Mouse (Mus musculus) myocyte (in vitro differentiated cells): ENCODE data around the gene Pim1.
A peak's percentile ranks its signal among the peaks of the same experiment; 100 is the strongest.

Experiments used
- CEBPB ChIP-seq: IDR thresholded peaks from 2 replicates; pipeline ENCODE4 v1.6.1; 2011; ENCODE audit warnings: mild to moderate bottlenecking, moderate library complexity; ENCODE audit not compliant: poor library complexity, insufficient read depth, severe bottlenecking
- E2F4 ChIP-seq: IDR thresholded peaks from one replicate; pipeline ENCODE4 v1.6.1; 2011; ENCODE audit warnings: mild to moderate bottlenecking, control low read depth, moderate library complexity; ENCODE audit not compliant: insufficient read depth
- MAX ChIP-seq: IDR thresholded peaks from one replicate; pipeline ENCODE4 v1.6.1; 2011; ENCODE audit warnings: low read depth, mild to moderate bottlenecking, control low read depth
- MYOD1 ChIP-seq, 3 experiments: IDR thresholded peaks; one replicate each; pipeline ENCODE4 v1.6.1; 2011; ENCODE audit warnings: control low read depth in 2 of 3, low read depth in 2 of 3, mild to moderate bottlenecking in 2 of 3, moderate library complexity in 1 of 3; ENCODE audit not compliant: insufficient read length in 2 of 3, control insufficient read depth in 1 of 3
- MYOG ChIP-seq, 3 experiments: IDR thresholded peaks; one replicate each; pipeline ENCODE4 v1.6.1; 2011; ENCODE audit warnings: control low read depth in 2 of 3, low read depth in 2 of 3, mild to moderate bottlenecking in 2 of 3; ENCODE audit not compliant: insufficient read length in 2 of 3, control insufficient read depth in 1 of 3, insufficient read depth in 1 of 3
- POLR2A ChIP-seq: IDR thresholded peaks from one replicate; pipeline ENCODE4 v1.6.1; 2011; ENCODE audit warnings: low read depth, mild to moderate bottlenecking, control low read depth, moderate library complexity; ENCODE audit not compliant: insufficient read length
- POLR2AphosphoS2 ChIP-seq: IDR thresholded peaks from one replicate; pipeline ENCODE4 v1.6.1; 2011; ENCODE audit warnings: low read depth, control low read depth; ENCODE audit not compliant: insufficient read length
- REST ChIP-seq: IDR thresholded peaks from one replicate; pipeline ENCODE4 v1.6.1; 2011; ENCODE audit warnings: mild to moderate bottlenecking, control low read depth, moderate library complexity; ENCODE audit not compliant: insufficient read depth, insufficient read length
- SRF ChIP-seq: IDR thresholded peaks from one replicate; pipeline ENCODE4 v1.6.1; 2011; ENCODE audit warnings: low read depth; ENCODE audit not compliant: control insufficient read depth, insufficient read length
- USF1 ChIP-seq: IDR thresholded peaks from one replicate; pipeline ENCODE4 v1.6.1; 2011; ENCODE audit warnings: low read depth, mild to moderate bottlenecking, control low read depth, moderate library complexity

DNA sequence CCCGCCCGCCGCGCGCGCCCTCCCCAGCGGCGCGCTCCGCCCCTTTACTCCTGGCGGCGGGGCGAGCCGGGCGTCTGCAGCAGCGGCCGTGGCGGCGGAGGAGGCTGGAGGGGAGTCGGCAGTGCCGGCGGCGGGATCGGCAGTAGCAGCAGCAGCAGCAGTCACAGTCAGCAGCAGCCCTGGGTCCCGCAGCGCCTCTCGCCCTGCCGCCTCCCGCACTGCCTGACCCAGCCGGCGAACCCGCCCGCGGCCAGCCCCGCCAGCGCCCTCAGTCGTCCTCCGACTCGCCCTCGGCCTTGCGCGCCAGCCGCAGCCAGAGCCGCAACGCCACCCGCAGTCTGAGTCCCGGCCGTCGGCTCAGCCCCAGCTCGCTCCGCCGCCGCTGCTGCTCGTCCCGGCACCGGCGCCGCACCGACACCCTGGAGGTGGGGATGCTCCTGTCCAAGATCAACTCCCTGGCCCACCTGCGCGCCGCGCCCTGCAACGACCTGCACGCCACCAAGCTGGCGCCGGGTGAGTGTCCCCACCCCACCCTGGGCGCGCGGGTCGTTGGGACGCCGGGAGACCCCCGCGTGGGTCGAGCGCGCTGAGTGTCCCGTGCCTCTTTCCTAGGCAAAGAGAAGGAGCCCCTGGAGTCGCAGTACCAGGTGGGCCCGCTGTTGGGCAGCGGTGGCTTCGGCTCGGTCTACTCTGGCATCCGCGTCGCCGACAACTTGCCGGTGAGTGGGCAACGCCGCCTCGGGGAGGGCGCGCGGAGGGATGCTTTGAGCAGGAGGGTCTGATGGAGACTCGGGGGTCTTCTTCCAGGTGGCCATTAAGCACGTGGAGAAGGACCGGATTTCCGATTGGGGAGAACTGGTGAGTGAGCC, at the start of gene Pim1:
- TF ChIP-seq CEBPB (no peak), MYOG (IDR thresholded peaks at IDR 0.05; ENCODE audit: control insufficient read depth in 1 of 3, insufficient read depth in 1 of 3, insufficient read length in 2 of 3, low read depth in 2 of 3) (peak in 2 of 3 experiments; percentile 4 to 5), POLR2A (peak; percentile 98), E2F4 (no peak), POLR2AphosphoS2 (peak; percentile 98), MYOD1 (IDR thresholded peaks at IDR 0.05; ENCODE audit: control insufficient read depth in 1 of 3, insufficient read length in 2 of 3, low read depth in 2 of 3) (peak in 1 of 3 experiments; percentile 27), USF1 (no peak), MAX (no peak), REST (peak; percentile 42), SRF (no peak)
